Mouse (Mus musculus): Measurements from ENCODE around the gene Crybg3. TPM values are rescaled to one million over a fixed set of nuclear protein-coding genes. Genes with fewer than 3 reads are reported as not detected.

Gene Crybg3
- total RNA-seq, 2 experiments from 2014 or later = 4.5 TPM

- DNase-seq (ENCODE audit: low spot score in 2 of 2) = no peak
Measured at GRCm38 (mm10) chr16:59534349-59534748, 66.4 kb downstream of the Crybg3 start.

DNA sequence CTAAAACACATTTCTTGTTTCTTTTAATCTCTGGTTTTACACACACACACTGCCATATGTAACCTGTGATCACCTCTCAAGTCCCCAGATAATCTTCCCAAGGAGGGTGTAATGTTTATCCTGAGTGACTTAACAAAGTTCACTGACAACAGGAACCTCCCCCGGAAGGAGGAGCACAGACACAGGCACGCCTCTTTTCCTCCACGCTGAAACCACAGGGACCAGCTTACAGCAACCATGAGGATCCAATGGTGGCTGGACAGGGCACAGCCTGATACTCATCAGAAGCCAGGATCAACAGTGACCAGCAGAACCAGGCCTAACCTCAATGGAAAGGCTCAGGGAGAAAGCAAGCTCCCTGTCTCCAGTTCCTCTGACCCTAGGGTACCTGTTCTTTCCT, 68.2 kb downstream of the Crybg3 start:
- no peak for DNase-seq (ENCODE audit: low spot score in 2 of 2)

GRCm38 (mm10) chr16:59531243-59531642, 69.5 kb downstream of the Crybg3 start:
- no peak for DNase-seq (ENCODE audit: low spot score in 2 of 2)

GRCm38 (mm10) chr16:59529570-59529969, 71.2 kb downstream of the Crybg3 start:
- no peak for DNase-seq (ENCODE audit: low spot score in 2 of 2)

- no peak for DNase-seq (ENCODE audit: low spot score in 2 of 2)
Measured at GRCm38 (mm10) chr16:59526939-59527338, 73.8 kb downstream of the Crybg3 start.

DNA sequence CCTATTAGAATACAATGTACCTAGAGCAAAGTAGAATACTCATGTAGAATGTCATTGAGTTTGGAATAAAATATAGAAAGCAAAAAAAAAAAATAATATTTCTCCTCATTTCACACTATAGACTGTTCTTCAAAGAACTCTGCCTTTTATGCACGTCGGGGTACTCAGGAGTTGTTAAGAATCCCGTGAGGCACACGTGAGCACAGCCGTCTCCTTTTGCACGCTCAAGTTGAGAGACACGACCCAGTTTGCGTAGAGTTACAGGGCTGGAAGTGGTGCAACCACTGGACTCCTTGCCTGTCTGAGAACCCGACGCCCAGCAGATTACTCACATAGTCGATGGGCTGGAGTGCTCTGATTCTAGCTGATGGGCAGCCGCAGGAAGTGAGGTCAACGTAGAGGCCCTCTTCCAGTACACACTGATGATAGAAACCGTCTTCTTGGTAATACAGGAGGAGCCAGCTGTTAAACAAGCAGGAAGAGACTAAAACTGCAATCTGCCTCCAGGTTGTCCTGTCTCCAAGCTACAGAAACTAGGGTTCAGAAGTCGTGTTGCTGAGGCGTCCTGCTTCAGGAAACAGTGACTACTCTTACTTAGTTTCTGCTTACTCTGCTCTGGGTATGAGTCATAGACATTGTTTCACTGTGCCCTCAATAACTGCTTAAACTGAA, 78.9 kb downstream of the Crybg3 start:
- DNase-seq (ENCODE audit: low spot score in 2 of 2) = no peak

DNA sequence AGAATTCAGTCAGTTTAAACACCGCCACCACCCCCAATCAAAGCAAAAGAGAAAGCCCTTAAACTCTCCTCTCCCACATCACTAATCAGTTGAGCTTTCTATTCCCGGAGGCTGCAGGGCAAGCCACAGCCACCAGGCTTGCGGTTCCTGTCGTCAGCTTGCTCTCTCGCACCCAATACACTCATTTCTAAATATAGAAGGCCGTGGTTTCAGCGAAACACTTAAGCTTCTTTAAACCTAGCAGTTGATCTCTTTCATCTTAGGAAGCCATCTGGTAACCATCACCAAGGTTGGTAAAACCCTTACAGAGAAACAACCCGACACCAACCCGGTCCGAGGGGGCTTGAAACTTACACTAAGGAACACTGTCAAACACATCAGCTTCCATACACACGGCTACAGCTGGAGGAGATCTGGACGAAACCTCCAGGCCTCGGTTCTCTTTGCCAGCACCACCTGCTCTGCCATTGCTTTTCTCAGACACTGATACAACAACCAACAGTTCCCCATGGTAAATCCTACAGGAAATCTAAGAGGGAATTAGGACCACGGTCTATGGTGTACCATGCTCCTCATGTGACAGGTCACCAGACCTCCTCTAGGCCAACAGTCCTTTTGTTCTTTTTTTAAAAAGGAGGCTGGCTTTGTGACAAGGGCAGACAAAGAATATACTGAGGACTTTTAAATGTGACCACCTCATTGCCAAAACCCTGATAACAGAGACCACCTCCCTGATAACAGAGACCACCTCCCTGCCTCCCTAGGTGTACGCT, 83.1 kb downstream of the Crybg3 start:
- no peak for DNase-seq (ENCODE audit: low spot score in 2 of 2)

- DNase-seq (ENCODE audit: low spot score in 2 of 2) = no peak
Measured at GRCm38 (mm10) chr16:59516965-59517364, 83.8 kb downstream of the Crybg3 start.

DNA sequence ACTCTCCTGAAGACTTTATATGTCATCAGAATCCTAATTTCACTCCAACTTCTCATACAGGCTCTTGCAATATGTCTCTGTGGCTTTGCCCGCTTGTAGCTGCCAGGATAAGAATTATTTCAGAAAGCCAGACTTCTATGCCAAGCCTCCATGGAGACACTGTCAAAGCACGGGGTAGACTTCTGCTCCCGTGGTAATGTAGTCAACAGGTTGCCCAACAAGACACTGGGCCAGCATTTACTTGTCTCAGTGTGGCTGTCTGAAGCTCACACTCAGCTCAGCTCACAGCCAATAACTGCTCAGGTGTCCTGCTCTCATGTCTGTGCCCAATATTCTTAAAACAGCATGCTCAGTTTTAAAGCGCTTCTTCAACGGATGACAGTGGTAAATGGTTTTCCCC, 85.6 kb downstream of the Crybg3 start:
- no peak for DNase-seq (ENCODE audit: low spot score in 2 of 2)

DNA sequence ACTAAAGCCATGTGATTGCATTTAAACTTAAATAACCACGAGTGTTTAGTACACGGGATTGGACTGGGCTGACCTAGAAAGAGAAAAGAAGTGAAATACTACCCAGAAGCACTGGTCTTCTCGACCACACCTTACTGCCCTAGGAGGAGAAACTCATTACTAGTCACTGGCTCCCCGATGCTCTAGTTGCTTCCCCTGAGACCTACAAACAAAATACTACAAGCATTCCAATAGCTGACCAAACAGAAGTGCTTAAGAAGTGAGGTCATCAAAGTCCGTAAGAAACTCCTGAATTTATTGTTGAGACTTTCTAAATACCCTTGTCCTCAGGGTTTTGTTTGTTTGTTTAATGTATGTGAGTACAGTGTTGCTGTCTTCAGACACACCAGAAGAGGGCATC, 90.9 kb downstream of the Crybg3 start:
- DNase-seq (ENCODE audit: low spot score in 2 of 2) = no peak

DNA sequence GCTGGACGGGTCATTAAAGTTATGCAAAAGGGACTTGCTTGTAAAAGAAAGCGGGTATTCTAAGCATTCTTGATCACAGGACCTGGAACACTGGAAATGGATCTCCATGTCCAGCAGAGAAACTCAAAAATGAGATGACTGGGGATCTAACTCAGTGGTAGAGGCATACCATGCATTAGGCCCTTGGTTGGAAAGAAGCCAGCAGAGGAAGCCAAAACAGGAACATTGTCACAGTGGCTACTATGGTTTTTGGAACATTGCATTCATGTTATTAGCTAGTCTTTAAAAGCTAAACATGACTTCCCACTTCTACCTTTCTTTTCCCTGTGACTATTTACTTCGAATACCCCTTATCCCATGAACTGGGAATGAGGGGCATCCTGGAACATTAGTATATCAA, 101.6 kb downstream of the Crybg3 start:
- no peak for DNase-seq (ENCODE audit: low spot score in 2 of 2)

- DNase-seq (ENCODE audit: low spot score in 2 of 2) = no peak
Measured at GRCm38 (mm10) chr16:59497947-59498346, 102.8 kb downstream of the Crybg3 start.

DNA sequence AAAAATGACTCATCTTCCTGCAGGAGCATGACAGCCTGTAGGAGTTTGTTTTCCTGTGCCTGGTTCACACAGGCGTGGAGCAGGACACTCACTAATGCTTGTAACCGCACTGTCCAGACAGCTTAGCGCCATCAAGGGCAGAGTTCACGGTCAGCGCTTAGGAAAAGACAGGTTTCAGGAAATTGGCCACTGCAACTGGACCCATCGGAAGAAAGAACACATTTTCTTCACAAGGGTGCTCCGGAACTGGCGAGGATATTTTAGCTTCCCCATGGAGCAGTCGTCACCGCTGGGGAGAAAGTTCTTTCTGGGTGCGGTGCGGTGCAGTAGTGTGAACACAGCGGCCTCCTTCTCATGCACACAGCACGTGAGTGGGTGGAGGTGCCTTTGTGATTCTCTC, 107.6 kb downstream of the Crybg3 start:
- DNase-seq (ENCODE audit: low spot score in 2 of 2) = no peak

- no peak for DNase-seq (ENCODE audit: low spot score in 2 of 2)
Measured at GRCm38 (mm10) chr16:59487975-59488548, 112.7 kb downstream of the Crybg3 start.

DNA sequence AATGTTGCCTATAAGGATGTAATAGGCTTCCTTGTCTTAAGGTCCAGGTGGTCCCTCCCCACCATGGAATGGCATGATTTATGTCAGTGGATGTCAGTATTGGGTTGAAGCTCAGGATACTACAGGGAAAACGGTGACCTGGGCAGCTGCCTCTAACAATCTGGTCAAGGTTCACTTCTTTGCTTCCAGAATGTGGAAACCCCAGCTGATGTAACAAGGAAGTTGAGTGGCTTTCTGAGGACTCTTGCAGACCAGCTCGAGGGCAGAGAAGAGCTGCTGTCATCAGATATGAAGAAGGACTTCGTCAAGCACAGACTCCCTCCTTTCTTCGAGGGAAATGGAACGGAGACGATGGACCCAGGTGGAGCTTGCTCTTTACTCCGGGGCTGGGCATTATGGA, 113.5 kb downstream of the Crybg3 start:
- DNase-seq (ENCODE audit: low spot score in 2 of 2) = no peak

DNA sequence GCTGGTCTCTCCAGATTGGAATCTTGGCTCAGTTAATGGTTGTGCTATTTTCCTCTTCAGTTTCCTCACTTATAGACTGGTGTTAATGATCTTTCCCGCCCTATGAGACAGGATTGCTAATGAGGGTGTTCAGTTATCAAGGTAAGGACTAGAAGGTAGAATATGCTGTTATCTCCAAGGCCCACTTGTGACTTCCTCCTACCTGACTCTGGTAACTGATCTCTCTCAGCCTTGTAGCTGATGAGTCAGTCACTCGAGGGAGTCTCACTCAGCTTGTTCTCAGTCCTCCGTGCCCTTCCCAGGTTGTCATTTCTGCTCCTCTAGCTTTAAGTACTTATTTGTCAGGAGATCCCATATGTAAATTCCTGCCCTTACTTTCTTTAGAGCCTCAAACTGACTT, 122.8 kb downstream of the Crybg3 start:
- no peak for DNase-seq (ENCODE audit: low spot score in 2 of 2)

DNA sequence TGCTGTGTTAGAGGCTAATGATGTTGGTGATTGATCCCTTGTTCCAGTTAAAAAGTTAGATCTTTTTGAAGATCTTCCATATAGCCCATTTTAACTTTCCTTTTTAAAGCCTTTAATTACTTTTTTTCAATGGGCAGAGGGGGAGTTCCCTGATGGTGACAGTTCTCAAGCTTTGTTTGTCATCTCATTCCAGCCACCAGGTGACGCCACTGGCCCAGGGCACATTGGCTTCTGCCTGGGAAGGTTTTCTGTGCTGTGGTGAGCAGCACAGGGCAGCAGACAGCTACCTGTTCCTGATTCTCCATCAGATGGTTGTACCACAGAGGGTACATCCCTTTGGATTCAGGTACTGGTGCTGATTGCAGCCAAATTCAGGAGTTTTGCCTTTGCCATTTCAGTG, 126.0 kb downstream of the Crybg3 start:
- DNase-seq (ENCODE audit: low spot score in 2 of 2) = peak; percentile 19 to 59

GRCm38 (mm10) chr16:59472546-59472945, 128.2 kb downstream of the Crybg3 start:
- no peak for DNase-seq (ENCODE audit: low spot score in 2 of 2)

DNA sequence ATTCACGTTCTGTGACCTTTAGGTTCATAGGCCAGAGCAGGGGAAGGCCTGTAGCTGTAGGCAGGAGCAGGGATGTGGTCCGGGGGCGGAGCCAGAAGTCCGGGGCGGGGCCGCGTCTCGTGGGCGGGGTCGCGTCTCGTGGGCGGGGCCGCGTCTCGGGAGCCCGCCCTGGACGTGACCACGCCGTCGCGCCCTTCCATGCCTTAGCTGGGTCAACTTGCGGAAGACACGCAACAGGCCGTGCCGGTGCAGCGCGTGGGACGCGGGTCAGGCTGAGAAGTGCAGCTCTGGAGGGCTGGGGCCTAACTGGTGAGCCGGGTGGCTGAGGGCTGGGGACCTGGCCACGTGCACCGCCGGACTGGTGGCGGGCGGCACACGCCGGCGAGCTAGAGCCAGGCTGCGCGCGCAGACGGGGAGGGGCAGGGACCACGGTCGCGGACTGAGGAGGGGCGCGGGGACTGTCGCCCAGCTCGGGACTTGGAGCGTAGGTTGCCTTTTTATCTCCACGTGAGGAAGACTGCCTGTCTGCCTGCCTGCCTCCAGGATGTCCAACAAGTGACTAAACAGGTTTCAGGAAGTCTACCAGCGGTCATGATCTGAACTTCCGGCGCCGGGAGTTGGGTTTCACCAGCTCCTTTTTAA, 129.0 kb downstream of the Crybg3 start, which contains the start of gene Riox2:
Riox2 (plus strand) TSS at position 139 of the 642 bp plus-strand sequence.
- DNase-seq (ENCODE audit: low spot score in 2 of 2) = peak; percentile 66 to 75

- no peak for DNase-seq (ENCODE audit: low spot score in 2 of 2)
Measured at GRCm38 (mm10) chr16:59469846-59470245, 130.9 kb downstream of the Crybg3 start.

DNA sequence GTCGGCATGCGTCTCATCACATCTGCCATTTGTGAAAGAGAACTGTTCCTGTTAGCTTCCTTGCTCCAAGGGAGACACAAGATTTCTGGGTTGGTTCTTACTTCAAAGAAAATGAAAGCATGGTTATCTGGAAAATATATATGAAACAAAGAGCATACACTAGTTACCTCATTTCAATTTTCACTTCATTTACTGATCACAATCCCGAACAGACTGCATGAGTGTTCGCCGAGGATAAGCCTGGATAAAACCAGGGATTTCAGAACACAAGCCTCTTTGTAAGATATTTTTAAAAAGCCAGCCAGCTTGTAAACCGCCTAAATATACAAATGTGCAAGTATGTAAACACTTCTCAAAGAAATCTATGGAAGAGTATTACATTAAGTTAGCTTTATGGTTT, 136.8 kb downstream of the Crybg3 start:
- no peak for DNase-seq (ENCODE audit: low spot score in 2 of 2)

- DNase-seq (ENCODE audit: low spot score in 2 of 2) = no peak
Measured at GRCm38 (mm10) chr16:59463567-59463966, 137.2 kb downstream of the Crybg3 start.

Measured in layer of hippocampus, adult 18-20 months (tissue).